Mouse (Mus musculus) neutrophil, adult 83 days (primary cell): ENCODE data around the gene Lyl1. TPM values are rescaled to one million over a fixed set of nuclear protein-coding genes. Genes with fewer than 3 reads are reported as not detected.

Source experiments
- total RNA-seq, 2 experiments: library from RNA; stranded (reverse); gene quantifications; one replicate each; pipeline ENCODE4 v1.2.4; 2023

Gene Lyl1
- 100 to 1,000 TPM; 103 to 117 TPM for total RNA-seq

DNA sequence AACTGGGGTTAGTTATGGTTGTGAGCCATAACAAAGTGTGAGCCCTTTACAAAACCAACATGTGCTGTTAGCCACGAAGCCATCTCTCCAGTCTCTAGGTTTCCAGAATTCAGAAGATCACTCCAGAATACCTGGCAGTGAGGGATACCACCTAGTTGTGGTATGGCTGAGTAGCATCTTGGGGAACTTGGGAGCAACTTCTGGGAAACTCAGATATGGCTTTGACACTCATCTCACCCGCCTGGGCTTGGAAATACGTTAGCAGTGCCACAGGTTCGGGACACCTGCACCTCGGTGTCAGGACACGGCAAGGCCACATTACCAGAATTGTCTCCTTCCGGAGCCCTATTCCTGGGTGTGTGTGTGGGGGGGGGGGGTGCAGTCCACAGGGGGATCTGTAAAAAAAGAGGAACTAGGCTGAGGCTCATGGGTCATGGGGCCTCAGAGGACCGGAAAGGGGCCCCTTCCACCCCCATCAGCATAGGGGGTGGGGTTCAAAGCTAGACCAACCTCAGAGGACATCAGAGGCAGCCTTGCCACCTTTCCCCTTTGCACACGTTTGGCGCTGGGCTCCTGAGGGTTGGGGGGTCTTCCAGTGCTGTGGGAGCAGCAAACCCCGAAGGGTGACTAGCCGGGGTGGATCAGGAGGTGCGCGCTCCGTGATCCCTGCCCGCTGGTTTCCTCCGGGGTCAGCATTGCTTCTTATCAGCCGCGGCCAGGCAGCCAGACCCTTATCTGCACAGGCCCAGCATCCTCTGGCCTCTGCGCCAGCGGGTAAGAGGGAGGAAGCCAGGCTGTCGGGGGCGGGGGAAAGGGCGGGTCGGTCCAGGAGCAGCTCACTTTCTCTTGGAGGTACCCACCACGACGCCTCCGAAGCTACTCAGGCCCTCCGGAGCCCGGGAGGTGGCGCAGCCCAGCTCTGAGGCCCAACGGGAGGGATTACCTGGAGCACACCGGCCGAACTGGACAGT is at the start of gene Lyl1:
Gene Lyl1, plus strand, starts transcription at position 517 of the 971 bp plus-strand sequence.

DNA sequence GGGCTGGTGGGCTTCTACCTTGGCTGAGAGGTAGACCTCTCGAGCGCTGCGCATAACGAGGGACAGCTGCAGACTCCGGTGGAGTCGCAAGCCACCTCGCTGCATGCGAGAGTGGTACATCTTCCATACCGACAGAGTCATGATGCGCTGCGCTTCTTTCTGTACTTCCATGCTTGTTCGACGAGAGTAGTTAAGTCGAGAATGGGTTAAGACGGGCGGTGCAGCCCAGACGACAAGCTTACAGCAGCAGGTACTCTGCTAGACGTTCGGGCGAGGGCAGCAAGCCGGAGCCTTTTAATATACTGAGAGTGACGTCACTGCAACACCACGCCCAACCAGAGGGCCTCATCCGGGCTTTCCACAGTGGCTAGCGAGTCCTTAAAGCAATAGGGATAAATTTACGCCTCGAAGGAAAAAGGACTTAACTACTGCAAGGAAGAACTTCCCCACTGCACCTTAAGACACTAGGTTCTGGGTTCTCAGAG is 38.6 kb upstream of the Lyl1 start, which contains the start of gene Ier2:
Gene Ier2, minus strand, starts transcription at position 272 of the 485 bp plus-strand sequence.

DNA sequence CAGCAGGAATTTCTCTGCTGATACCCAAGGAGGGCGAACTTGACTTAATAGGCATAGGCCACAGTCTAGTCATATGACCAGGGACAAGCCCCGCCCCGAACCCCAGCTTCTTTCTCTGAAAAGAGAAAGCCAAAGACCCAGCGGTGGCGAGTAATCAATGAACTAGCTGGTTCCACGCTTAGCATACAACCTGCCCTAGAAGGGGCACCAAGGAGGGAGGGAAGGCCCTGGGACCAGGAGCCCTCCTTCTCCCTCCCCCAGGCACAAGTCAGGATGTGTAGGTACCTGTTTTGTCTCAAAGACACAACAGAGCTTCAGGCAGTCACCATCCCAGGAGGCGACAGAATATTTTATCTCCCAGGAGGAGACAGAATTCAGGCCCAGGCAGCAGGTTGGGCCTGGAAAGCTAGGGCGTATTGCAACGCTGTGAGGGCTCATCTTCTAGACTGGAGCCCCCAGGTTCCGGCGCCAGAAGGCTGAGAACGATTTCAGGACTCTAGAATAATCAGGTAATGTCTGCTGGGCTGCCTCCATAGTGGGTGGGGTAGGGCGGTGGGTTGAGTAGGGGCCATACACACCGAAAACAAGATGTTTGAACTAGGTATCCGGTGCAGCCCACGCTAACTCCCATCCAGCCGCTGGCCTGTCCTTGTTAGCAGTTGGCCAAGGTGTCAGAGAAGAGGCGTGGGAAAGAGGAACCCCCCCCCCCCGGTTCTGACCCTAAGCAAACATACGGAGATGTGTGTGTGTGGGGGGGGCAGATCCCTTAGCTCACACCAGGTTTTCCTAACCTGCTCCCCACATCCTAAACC is 14.9 kb upstream of the Lyl1 start, which contains the start of gene Trmt1:
Gene Trmt1, plus strand, starts transcription at position 117 of the 812 bp plus-strand sequence.

DNA sequence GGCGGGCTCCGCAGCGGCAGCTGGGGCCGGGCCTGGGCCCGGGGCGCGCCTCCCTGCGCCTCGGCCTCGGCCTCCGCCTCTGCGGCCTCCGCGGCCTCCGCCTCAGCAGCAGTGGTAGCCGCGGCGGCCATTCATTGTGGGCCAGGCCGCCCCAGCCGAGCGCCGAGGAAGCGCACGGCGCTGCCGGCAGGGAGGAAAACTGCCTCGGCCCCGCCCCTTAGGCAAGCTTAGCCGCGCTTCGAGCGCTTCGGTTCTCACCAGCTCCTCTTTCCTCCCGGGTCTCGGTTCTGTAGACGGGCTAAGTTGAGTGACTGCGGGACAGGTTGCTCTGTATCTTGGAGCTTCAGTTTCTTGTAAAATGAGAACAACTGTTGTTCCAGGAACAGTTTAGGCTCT is 13.6 kb upstream of the Lyl1 start, which contains the start of gene Nacc1:
Gene Nacc1, minus strand, starts transcription at position 158 of the 396 bp plus-strand sequence.

DNA sequence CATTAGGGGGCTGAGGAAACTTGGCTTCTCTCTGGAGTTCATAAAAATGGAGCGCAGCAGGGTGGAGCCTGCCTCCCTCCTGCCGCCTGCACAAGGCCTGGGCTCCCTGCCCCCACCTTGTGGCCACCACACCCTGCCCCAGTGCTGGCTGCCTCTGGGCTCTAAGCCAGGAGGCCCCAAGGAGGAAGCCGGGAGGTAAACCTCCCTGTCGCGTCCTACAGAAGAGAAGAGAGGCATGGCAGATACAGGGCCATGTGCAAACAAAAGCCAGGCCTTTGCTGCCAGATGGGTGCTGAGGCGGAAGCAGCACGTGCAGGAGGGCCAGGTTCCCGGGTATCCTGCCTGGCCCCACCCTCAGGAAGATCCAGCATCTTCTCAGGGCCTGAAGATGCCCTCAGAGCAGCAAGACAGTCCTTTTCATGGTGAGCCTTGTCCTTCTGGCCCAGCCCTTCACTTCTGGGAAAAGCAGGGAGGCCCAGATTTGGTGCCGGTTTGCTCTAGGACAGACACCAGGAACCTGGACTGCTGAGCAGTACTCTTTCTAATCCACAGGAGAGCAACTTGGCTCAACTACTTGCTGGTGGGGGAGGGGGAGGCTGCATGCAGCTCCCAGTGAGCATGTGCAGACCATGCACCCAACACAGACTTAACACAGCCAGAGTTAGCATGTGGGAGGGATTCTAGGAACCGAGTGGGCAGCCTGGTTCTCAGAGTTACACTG is 21.8 kb downstream of the Lyl1 start, which contains the start of gene G430095P16Rik:
Gene G430095P16Rik, plus strand, starts transcription at position 158 of the 721 bp plus-strand sequence.

Other genes with a start within 250 kb of the Lyl1 start
- gene Ier2, start 38.6 kb upstream of the Lyl1 start, total RNA-seq, result 1,000 to 10,000 TPM in 1 of 2 experiments, 100 to 1,000 TPM in 1; 917 to 1,067 TPM
- 10 to 100 TPM; 25.7 to 39.0 TPM for gene Trmt1, start 15.2 kb upstream of the Lyl1 start, total RNA-seq
- gene Nacc1, start 13.6 kb upstream of the Lyl1 start, total RNA-seq, result 10 to 100 TPM; 35.1 to 41.1 TPM
- 10 to 100 TPM; 10.9 to 11.1 TPM for gene G430095P16Rik, start 21.6 kb downstream of the Lyl1 start, total RNA-seq
- gene Nfix, start 98.9 kb downstream of the Lyl1 start, total RNA-seq, result 10 to 100 TPM; 22.4 to 35.3 TPM
- 1 to 10 TPM; 1.2 to 1.9 TPM for gene Dand5, start 121.4 kb downstream of the Lyl1 start, total RNA-seq
- 1 to 10 TPM; 6.7 to 9.4 TPM for gene Gadd45gip1, start 130.1 kb downstream of the Lyl1 start, total RNA-seq
- gene Rad23a, start 139.2 kb downstream of the Lyl1 start, total RNA-seq, result 10 to 100 TPM; 45.1 to 61.6 TPM
- gene Calr, start 145.5 kb downstream of the Lyl1 start, total RNA-seq, result 100 to 1,000 TPM; 331 to 384 TPM
- 10 to 100 TPM; 27.1 to 36.2 TPM for gene Farsa, start 155.5 kb downstream of the Lyl1 start, total RNA-seq
- 10 to 100 TPM; 14.8 to 20.6 TPM for gene Syce2, start 170.7 kb downstream of the Lyl1 start, total RNA-seq
- 10 to 100 TPM in 1 of 2 experiments, 1 to 10 TPM in 1; 9.6 to 11.3 TPM for gene Gcdh, start 192.5 kb downstream of the Lyl1 start, total RNA-seq
- 10 to 100 TPM; 21.1 to 28.8 TPM for gene Klf1, start 200.5 kb downstream of the Lyl1 start, total RNA-seq
- gene Dnase2a, start 207.1 kb downstream of the Lyl1 start, total RNA-seq, result 10 to 100 TPM; 20.0 to 24.8 TPM
- gene Mast1, start 235.9 kb downstream of the Lyl1 start, total RNA-seq, result not detected
- gene Rtbdn, start 245.5 kb downstream of the Lyl1 start, total RNA-seq, result not detected